8 mouse cellular contexts compared by ENCODE assay signal in the genomic region with DNA sequence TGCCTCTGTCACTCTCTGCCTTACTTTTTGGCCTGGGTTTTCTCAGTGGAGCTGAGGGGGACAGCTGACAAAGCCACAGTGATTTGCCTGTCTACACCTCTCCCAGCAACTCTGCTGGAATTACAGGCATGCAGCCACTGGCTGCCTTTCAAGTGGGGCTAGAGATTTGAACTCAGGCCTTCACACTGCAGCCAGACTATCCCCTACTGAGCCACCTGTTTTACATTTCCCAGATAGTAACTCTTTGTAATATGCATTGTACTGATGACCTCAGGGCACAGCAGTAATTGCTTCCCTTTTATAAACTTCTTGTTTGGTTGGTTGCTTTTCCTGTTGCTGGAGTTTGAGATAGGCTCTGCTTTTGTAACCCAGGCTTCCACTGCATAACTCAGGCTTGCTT.
DNase-seq lines count a peak whose midpoint lies in the region; ATAC-seq and TF ChIP-seq lines count a peak whose summit lies in the region.

No protein-coding gene starts in this region.

- no peaks in the 10 kb centered on the region for H3K79me2 ChIP-seq in myocyte (ENCODE audit: control insufficient read depth, insufficient read depth)

- no peak overlapping the region for H3ac ChIP-seq in myocyte (ENCODE audit: control insufficient read depth, insufficient read length)

- H3K27me3 ChIP-seq in myocyte (ENCODE audit: control insufficient read depth, insufficient read depth, insufficient read length): no peaks in the 10 kb centered on the region

- H3K4me3 ChIP-seq in myocyte: no peak overlapping the region

- H3K36me3 ChIP-seq in myocyte (ENCODE audit: control insufficient read depth, insufficient read depth): no peaks in the 10 kb centered on the region

- peak; percentile 1 for DNase-seq in left cerebral cortex, postnatal 4 days
- no peak for DNase-seq in left cerebral cortex, adult 8-10 months (ENCODE audit: low spot score in 2 of 2)
- DNase-seq in forelimb bud, embryonic 11.5 days (ENCODE audit: low read depth, low spot score): peak; percentile 67
- DNase-seq in right cerebral cortex, postnatal 10 days (ENCODE audit: low spot score in 2 of 2): no peak
- DNase-seq in layer of hippocampus, postnatal 25 days (ENCODE audit: extremely low spot score in 1 of 2, low spot score in 1 of 2): no peak
- DNase-seq in gastrocnemius, postnatal 25 days: no peak

- no peak overlapping the region for H3K4me2 ChIP-seq in myocyte (ENCODE audit: low read depth)

- intact Hi-C loops in left cerebral cortex, postnatal 4 days (cut with DNase I): no loop called here

- ATAC-seq in hematopoietic stem cell, adult 5-6 weeks (replicated peaks in 1 of 2; ENCODE audit: insufficient read depth in 1 of 2, low FRiP score in 2 of 2, low TSS enrichment in 1 of 2, low read depth in 1 of 2, poor library complexity in 2 of 2, severe bottlenecking in 2 of 2): peak; percentile 76 to 80

- TF ChIP-seq POLR2A in myocyte (IDR thresholded peaks at IDR 0.05; ENCODE audit: insufficient read length, low read depth): no peak

TF ChIP-seq in myocyte, 11 proteins besides CTCF, POLR2A, EP300 and RAD21:
- TF ChIP-seq MYOD1 (IDR thresholded peaks at IDR 0.05; ENCODE audit: control insufficient read depth in 1 of 3, insufficient read length in 2 of 3, low read depth in 2 of 3) (peak; percentile 48 to 87 (median 66)), REST (IDR thresholded peaks at IDR 0.05; ENCODE audit: insufficient read depth, insufficient read length) (no peak), MAX (IDR thresholded peaks at IDR 0.05; ENCODE audit: low read depth) (no peak), CEBPB (IDR thresholded peaks at IDR 0.05; ENCODE audit: insufficient read depth, poor library complexity, severe bottlenecking) (no peak), E2F4 (IDR thresholded peaks at IDR 0.05; ENCODE audit: insufficient read depth) (no peak), TCF12 (IDR thresholded peaks at IDR 0.05; ENCODE audit: insufficient read depth, poor library complexity, severe bottlenecking) (peak; percentile 31), USF1 (IDR thresholded peaks at IDR 0.05; ENCODE audit: low read depth) (no peak), TCF3 (IDR thresholded peaks at IDR 0.05; ENCODE audit: insufficient read length, low read depth) (peak; percentile 32), POLR2AphosphoS2 (IDR thresholded peaks at IDR 0.05; ENCODE audit: insufficient read length, low read depth) (no peak), SRF (IDR thresholded peaks at IDR 0.05; ENCODE audit: control insufficient read depth, insufficient read length, low read depth) (no peak), MYOG (IDR thresholded peaks at IDR 0.05; ENCODE audit: control insufficient read depth in 1 of 3, insufficient read depth in 1 of 3, insufficient read length in 2 of 3, low read depth in 2 of 3) (peak in 2 of 3 experiments; percentile 79 to 81)

Comparison
In these comparisons a context has a peak if more than half of its experiments do, and no peak if none do; other contexts are left out.
1. DNase-seq: peak in left cerebral cortex, postnatal 4 days (single experiment) and forelimb bud, embryonic 11.5 days (single experiment); none in left cerebral cortex, adult 8-10 months (0 of 2), right cerebral cortex, postnatal 10 days (0 of 2), layer of hippocampus, postnatal 25 days (0 of 2) and gastrocnemius, postnatal 25 days (single experiment).